Mouse (Mus musculus): Measurements from ENCODE around the gene Smim8.
"Not testable (repeated sequence)": the region's sequence is repeated elsewhere in the genome, so short reads cannot be mapped to it uniquely, and the experiment has no call there.

The Smim8 gene

GRCm38 (mm10) chr4:34734461-34734860 lies 43.8 kb downstream of the Smim8 start:
- DNase-seq (ENCODE audit: low read depth, low spot score): no peak
- H3K36me3 ChIP-seq (ENCODE audit: control insufficient read depth, insufficient read depth, low read length, poor library complexity, severe bottlenecking): no peaks in the 10 kb centered on the region
- H3K27me3 ChIP-seq (ENCODE audit: control insufficient read depth, insufficient read depth, low read length, poor library complexity, severe bottlenecking): no peaks in the 10 kb centered on the region; the same call in 1 of the 2 replicates

- H3K36me3 ChIP-seq (ENCODE audit: control insufficient read depth, insufficient read depth, low read length, poor library complexity, severe bottlenecking); H3K27me3 ChIP-seq (ENCODE audit: control insufficient read depth, insufficient read depth, low read length, poor library complexity, severe bottlenecking): not testable (repeated sequence)
- peak; percentile 30 for DNase-seq (ENCODE audit: low read depth, low spot score)
Observed at GRCm38 (mm10) chr4:34733415-34733814, 44.8 kb downstream of the Smim8 start.

GRCm38 (mm10) chr4:34729851-34730341 lies 48.3 kb downstream of the Smim8 start, which contains the start of gene Cfap206:
Gene Cfap206 (minus strand): TSS chr4:34730206.
- no peaks in the 10 kb centered on the region; the same call in 1 of the 2 replicates for H3K27me3 ChIP-seq (ENCODE audit: control insufficient read depth, insufficient read depth, low read length, poor library complexity, severe bottlenecking)
- DNase-seq (ENCODE audit: low read depth, low spot score): peak; percentile 46
- no peaks in the 10 kb centered on the region for H3K36me3 ChIP-seq (ENCODE audit: control insufficient read depth, insufficient read depth, low read length, poor library complexity, severe bottlenecking)

- not testable (repeated sequence) for H3K36me3 ChIP-seq (ENCODE audit: control insufficient read depth, insufficient read depth, low read length, poor library complexity, severe bottlenecking); DNase-seq (ENCODE audit: low read depth, low spot score); H3K27me3 ChIP-seq (ENCODE audit: control insufficient read depth, insufficient read depth, low read length, poor library complexity, severe bottlenecking)
Observed at GRCm38 (mm10) chr4:34725710-34726109, 52.5 kb downstream of the Smim8 start.

GRCm38 (mm10) chr4:34724306-34724705 lies 53.9 kb downstream of the Smim8 start:
- H3K27me3 ChIP-seq (ENCODE audit: control insufficient read depth, insufficient read depth, low read length, poor library complexity, severe bottlenecking): no peaks in the 10 kb centered on the region
- no peak for DNase-seq (ENCODE audit: low read depth, low spot score)
- no peaks in the 10 kb centered on the region for H3K36me3 ChIP-seq (ENCODE audit: control insufficient read depth, insufficient read depth, low read length, poor library complexity, severe bottlenecking)

GRCm38 (mm10) chr4:34723186-34723585 lies 55.0 kb downstream of the Smim8 start:
- no peak for DNase-seq (ENCODE audit: low read depth, low spot score)
- H3K27me3 ChIP-seq (ENCODE audit: control insufficient read depth, insufficient read depth, low read length, poor library complexity, severe bottlenecking): no peaks in the 10 kb centered on the region
- no peaks in the 10 kb centered on the region for H3K36me3 ChIP-seq (ENCODE audit: control insufficient read depth, insufficient read depth, low read length, poor library complexity, severe bottlenecking)

GRCm38 (mm10) chr4:34720127-34720895 lies 57.9 kb downstream of the Smim8 start:
- H3K36me3 ChIP-seq (ENCODE audit: control insufficient read depth, insufficient read depth, low read length, poor library complexity, severe bottlenecking): no peaks in the 10 kb centered on the region
- no peaks in the 10 kb centered on the region for H3K27me3 ChIP-seq (ENCODE audit: control insufficient read depth, insufficient read depth, low read length, poor library complexity, severe bottlenecking)
- DNase-seq (ENCODE audit: low read depth, low spot score): no peak

- no peak for DNase-seq (ENCODE audit: low read depth, low spot score)
- no peaks in the 10 kb centered on the region for H3K27me3 ChIP-seq (ENCODE audit: control insufficient read depth, insufficient read depth, low read length, poor library complexity, severe bottlenecking)
- H3K36me3 ChIP-seq (ENCODE audit: control insufficient read depth, insufficient read depth, low read length, poor library complexity, severe bottlenecking): no peaks in the 10 kb centered on the region
Observed at GRCm38 (mm10) chr4:34719421-34719820, 58.8 kb downstream of the Smim8 start.

All from splenic B cell, adult 2 months (primary cell).